Mouse (Mus musculus) neural tube, embryonic 13.5 days (tissue): ENCODE measurements around the gene Pigs. TPM values are rescaled to one million over a fixed set of nuclear protein-coding genes. Genes with fewer than 3 reads are reported as not detected.

Experiments used
- ATAC-seq: fragments of 200-750 bp; cut with Nextera tagmentation; 2 replicates; pipeline ENCODE4 v1.8.0; 2017; ENCODE audit warnings: low read depth, mild to moderate bottlenecking, moderate TSS enrichment, moderate library complexity
- H3K27ac ChIP-seq: fragments of 300-500 bp; sonication (generic); replicated peaks from 2 replicates; pipeline ENCODE4 v1.5.1; 2015; ENCODE audit warnings: moderate library complexity, mild to moderate bottlenecking, inconsistent platforms
- H3K27me3 ChIP-seq: fragments of 300-500 bp; sonication (generic); 2 replicates; pipeline ENCODE4 v1.6.1; 2015; ENCODE audit warnings: mild to moderate bottlenecking, inconsistent platforms
- H3K36me3 ChIP-seq: fragments of 300-500 bp; sonication (generic); 2 replicates; pipeline ENCODE4 v1.6.1; 2015; ENCODE audit warnings: mild to moderate bottlenecking, inconsistent platforms
- H3K4me1 ChIP-seq: fragments of 300-500 bp; sonication (generic); replicated peaks from 2 replicates; pipeline ENCODE4 v1.6.1; 2015; ENCODE audit warnings: inconsistent platforms
- H3K4me2 ChIP-seq: fragments of 300-500 bp; sonication (generic); 2 replicates; pipeline ENCODE4 v1.6.1; 2015; ENCODE audit warnings: inconsistent platforms, mild to moderate bottlenecking, moderate library complexity
- H3K4me3 ChIP-seq: fragments of 300-500 bp; sonication (generic); 2 replicates; pipeline ENCODE4 v1.5.1; 2015; ENCODE audit warnings: mild to moderate bottlenecking, inconsistent platforms
- H3K9ac ChIP-seq: fragments of 300-500 bp; sonication (generic); 2 replicates; pipeline ENCODE4 v1.6.1; 2015; ENCODE audit warnings: moderate library complexity, mild to moderate bottlenecking, inconsistent platforms
- H3K9me3 ChIP-seq: fragments of 300-500 bp; sonication (generic); 2 replicates; pipeline ENCODE4 v1.6.1; 2016; ENCODE audit warnings: inconsistent platforms
- WGBS: fragments of 180-500 bp; shearing (Covaris S2); methylation state at CpG from one replicate; pipeline ENCODE4 v1.1.7; 2015; 5-methylcytosine and 5-hydroxymethylcytosine counted together
- polyA plus RNA-seq: library from polyadenylated mRNA; unstranded; fragments of >200 nt; fragmentation: Nextera tagmentation; extraction: Ambion mirVana; gene quantifications from 2 replicates; pipeline ENCODE4 v1.2.1, GENCODE M21; 2015

Gene Pigs
- polyA plus RNA-seq, 1 experiment from 2014 or later = 79.7 TPM

DNA sequence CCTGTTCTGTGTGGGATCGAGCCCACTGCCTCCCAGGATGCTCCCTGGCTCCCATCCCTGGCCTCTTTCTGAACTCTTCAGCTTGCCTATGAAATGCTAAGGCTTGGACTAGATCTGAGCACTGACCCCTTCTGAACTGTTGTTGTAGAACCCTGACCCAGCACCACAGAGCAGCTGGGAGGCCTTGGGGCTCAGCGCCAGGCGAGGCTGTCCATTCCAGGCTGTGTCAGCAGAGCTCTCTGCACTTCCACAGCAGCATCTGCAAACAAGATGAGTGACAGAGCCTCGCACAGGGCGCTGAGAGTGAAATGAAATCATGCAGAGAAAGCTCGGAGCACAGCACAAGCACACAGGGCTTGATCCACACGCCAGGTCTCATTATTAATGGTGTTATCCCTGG is 44.4 kb downstream of the Pigs start:
- Histone ChIP-seq H3K4me2 (no peak overlapping the region), H3K4me1 (0 out of 2 replicates have a peak, but pooled peaks cover 5% of the 10 kb centered on the region), H3K27ac (no peak overlapping the region), H3K9me3 (no peaks in the 10 kb centered on the region), H3K36me3 (no peaks in the 10 kb centered on the region), H3K27me3 (no peaks in the 10 kb centered on the region), H3K9ac (no peak overlapping the region), H3K4me3 (no peak overlapping the region)
- 51% methylated on average over 7 of the region's 7 CpGs for WGBS
- no peak for ATAC-seq

- WGBS = 77% methylated on average over 8 of the region's 8 CpGs
- no peaks in the 10 kb centered on the region for H3K9me3 ChIP-seq
- no peak overlapping the region for H3K9ac ChIP-seq
- no peaks in the 10 kb centered on the region for H3K27me3 ChIP-seq
- ATAC-seq = no peak
- H3K4me1 ChIP-seq = 0 out of 2 replicates have a peak, but pooled peaks cover 5% of the 10 kb centered on the region
- no peak overlapping the region for H3K27ac ChIP-seq
- H3K4me2 ChIP-seq = no peak overlapping the region
- no peak overlapping the region for H3K4me3 ChIP-seq
- no peaks in the 10 kb centered on the region for H3K36me3 ChIP-seq
These were observed 45.9 kb downstream of the Pigs start for GRCm38 (mm10) chr11:78374147-78374546.

- H3K4me2 ChIP-seq = no peak overlapping the region
- no peaks in the 10 kb centered on the region for H3K9me3 ChIP-seq
- 0 out of 2 replicates have a peak, but pooled peaks cover 2% of the 10 kb centered on the region for H3K4me1 ChIP-seq
- no peak overlapping the region for H3K9ac ChIP-seq
- WGBS = 16% methylated on average over 8 of the region's 12 CpGs
- 0 out of 2 replicates have a peak, but pooled peaks cover 3% of the 10 kb centered on the region for H3K27me3 ChIP-seq
- no peak overlapping the region for H3K4me3 ChIP-seq
- no peaks in the 10 kb centered on the region for H3K36me3 ChIP-seq
- no peak overlapping the region for H3K27ac ChIP-seq
- no peak for ATAC-seq
These were observed 49.4 kb downstream of the Pigs start for GRCm38 (mm10) chr11:78377549-78378159.

DNA sequence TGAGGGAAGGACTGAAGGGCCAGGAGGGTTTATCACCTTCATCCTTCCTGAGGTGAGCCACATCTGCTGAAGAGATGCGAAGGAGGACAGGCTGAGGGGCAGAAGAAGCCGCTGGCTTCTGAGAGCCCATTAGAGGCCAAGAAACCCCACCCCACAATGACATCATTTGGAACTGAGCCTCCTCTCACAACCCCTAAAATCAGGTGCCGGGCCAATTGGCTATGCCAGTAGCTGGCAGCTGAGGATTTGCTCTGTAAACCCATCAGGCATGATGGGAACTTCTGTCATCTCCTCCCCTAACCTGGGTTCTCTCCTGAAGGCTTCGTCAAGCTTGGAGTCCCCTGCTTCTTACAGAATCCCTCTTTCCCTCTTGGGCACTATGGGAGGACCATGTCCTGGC is 52.1 kb downstream of the Pigs start:
- Histone ChIP-seq H3K9me3 (no peaks in the 10 kb centered on the region), H3K36me3 (no peaks in the 10 kb centered on the region), H3K4me3 (no peak overlapping the region), H3K27me3 (0 out of 2 replicates have a peak, but pooled peaks cover 3% of the 10 kb centered on the region), H3K9ac (no peak overlapping the region), H3K4me2 (no peak overlapping the region), H3K4me1 (no peaks in the 10 kb centered on the region), H3K27ac (no peak overlapping the region)
- 76% methylated on average over 4 of the region's 4 CpGs for WGBS
- ATAC-seq = no peak

DNA sequence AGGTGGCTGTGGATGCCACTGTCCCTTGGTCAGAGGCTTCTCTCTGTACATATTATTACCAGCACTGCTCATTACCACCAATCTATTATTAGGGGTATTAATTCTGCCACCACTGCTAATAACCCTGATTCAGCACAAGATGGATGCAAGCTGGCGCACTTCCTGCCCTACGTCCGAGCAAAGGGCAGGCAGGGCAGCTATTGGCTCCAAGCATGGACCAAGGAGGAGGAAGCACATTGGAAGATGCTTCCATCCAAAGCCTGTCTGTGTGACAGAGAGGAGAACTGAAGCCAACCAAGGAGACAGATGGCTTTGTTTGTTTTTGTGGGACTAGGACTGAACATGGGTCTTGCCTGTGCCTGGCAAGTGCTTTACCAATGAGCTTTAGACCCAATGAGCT is 52.8 kb downstream of the Pigs start:
- ATAC-seq = no peak
- no peak overlapping the region for H3K4me2 ChIP-seq
- 87% methylated on average over 3 of the region's 3 CpGs for WGBS
- H3K4me3 ChIP-seq = no peak overlapping the region
- H3K4me1 ChIP-seq = no peaks in the 10 kb centered on the region
- H3K27ac ChIP-seq = no peak overlapping the region
- 0 out of 2 replicates have a peak, but pooled peaks cover 3% of the 10 kb centered on the region for H3K27me3 ChIP-seq
- H3K9me3 ChIP-seq = no peaks in the 10 kb centered on the region
- H3K36me3 ChIP-seq = no peaks in the 10 kb centered on the region
- no peak overlapping the region for H3K9ac ChIP-seq

DNA sequence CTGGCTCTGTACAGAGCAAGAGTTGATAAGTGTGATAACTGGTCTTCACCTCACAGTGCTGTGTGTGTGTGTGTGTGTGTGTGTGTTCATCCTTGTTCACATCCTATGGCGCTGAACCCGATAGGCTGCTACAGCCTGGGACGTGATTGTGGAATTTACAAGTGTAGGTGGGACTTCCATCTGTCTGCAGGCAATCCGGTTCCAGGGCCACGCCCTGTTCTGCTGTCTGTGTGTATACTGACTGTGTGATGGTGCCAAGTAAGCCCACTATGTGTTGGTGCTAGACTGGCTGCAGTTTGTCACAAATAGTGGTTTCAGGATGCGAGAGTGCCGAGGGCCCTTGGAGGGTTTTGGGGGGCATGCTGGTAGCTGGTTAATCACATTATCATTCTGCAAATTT is 54.1 kb downstream of the Pigs start:
- ATAC-seq = no peak
- WGBS = 80% methylated on average over 7 of the region's 7 CpGs
- no peaks in the 10 kb centered on the region for H3K4me1 ChIP-seq
- no peak overlapping the region for H3K27ac ChIP-seq
- H3K36me3 ChIP-seq = no peaks in the 10 kb centered on the region
- no peak overlapping the region for H3K4me3 ChIP-seq
- 0 out of 2 replicates have a peak, but pooled peaks cover 3% of the 10 kb centered on the region for H3K27me3 ChIP-seq
- H3K9ac ChIP-seq = no peak overlapping the region
- H3K4me2 ChIP-seq = no peak overlapping the region
- H3K9me3 ChIP-seq = no peaks in the 10 kb centered on the region

GRCm38 (mm10) chr11:78382701-78383100 is 54.5 kb downstream of the Pigs start:
- ATAC-seq = no peak
- H3K27me3 ChIP-seq = 0 out of 2 replicates have a peak, but pooled peaks cover 3% of the 10 kb centered on the region
- H3K9ac ChIP-seq = no peak overlapping the region
- H3K36me3 ChIP-seq = no peaks in the 10 kb centered on the region
- H3K27ac ChIP-seq = no peak overlapping the region
- no peaks in the 10 kb centered on the region for H3K4me1 ChIP-seq
- H3K4me2 ChIP-seq = no peak overlapping the region
- no peaks in the 10 kb centered on the region for H3K9me3 ChIP-seq
- 33% methylated on average over 5 of the region's 5 CpGs for WGBS
- H3K4me3 ChIP-seq = no peak overlapping the region

DNA sequence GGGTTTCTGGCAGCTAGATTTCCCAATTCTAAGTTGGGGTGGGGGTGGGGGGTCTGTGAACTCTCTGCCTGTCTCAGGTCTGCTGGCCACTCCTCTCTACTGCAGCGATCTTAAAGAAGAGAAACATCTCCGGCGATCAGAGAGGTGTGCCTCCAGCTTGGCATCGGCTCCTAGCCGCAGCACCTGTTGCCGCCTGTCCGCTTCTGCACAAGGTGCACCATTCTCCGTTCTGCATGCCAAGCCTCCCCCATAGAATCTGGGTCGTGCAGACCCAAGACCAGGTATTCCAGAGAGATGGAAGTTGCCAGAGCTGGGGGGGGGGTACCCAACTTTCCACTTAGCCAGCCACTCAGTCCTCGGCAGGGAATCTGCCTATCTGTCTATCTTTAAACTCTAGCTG is 57.6 kb downstream of the Pigs start:
- Histone ChIP-seq H3K36me3 (no peaks in the 10 kb centered on the region), H3K9ac (no peak overlapping the region), H3K4me1 (no peaks in the 10 kb centered on the region), H3K27ac (no peak overlapping the region), H3K9me3 (no peaks in the 10 kb centered on the region), H3K4me2 (no peak overlapping the region), H3K27me3 (no peaks in the 10 kb centered on the region), H3K4me3 (no peak overlapping the region)
- ATAC-seq = no peak
- WGBS = 89% methylated on average over 10 of the region's 10 CpGs

DNA sequence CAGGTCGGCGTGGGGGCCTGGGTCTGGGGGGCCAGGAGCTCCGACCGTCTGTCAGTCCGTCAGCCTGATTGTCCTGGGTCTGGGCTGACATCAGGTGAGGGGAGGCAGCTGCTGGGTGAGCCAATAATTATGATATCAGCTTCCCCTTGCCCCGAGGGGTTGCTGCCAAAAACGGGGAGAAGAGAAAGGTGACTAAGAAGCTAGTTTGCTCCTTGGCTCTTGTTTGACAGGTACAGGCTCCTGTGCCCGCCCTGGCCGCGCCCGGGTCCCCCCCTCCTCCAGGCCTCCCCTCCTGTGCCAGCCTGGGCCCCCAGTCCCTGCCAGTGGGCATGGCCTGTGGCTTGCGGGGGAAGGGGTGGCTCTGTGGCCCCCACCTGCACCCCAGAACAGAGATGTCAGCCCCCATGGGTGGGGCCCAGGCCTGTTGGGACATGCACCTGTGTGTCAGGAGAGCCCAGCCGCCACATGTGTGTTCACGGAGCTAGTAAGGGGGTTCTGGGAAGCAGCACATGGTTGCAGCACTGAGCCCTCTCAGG is 58.4 kb downstream of the Pigs start, which contains the start of gene Foxn1:
Gene Foxn1, minus strand, starts transcription at position 51 of the 536 bp plus-strand sequence.
- Histone ChIP-seq H3K4me2 (no peak within 1 kb of the TSS), H3K27ac (no peak within 1 kb of the TSS), H3K36me3 (no peaks in the 10 kb centered on the region), H3K27me3 (no peaks in the 10 kb centered on the region), H3K9me3 (no peaks in the 10 kb centered on the region), H3K4me3 (no peak within 1 kb of the TSS), H3K9ac (no peak within 1 kb of the TSS), H3K4me1 (no peaks in the 10 kb centered on the region)
- 83% methylated on average over 14 of the region's 14 CpGs for WGBS
- no peak for ATAC-seq

Other genes with a start within 250 kb of the Pigs start
- 29.8 and 31.3 TPM in 2 replicates for gene Eral1, start 248.0 kb upstream of the Pigs start, polyA plus RNA-seq
- gene Fam222b, start 233.8 kb upstream of the Pigs start, polyA plus RNA-seq = 27.3 and 28.8 TPM in 2 replicates
- gene Traf4, start 162.8 kb upstream of the Pigs start, polyA plus RNA-seq = 128 and 131 TPM in 2 replicates
- gene Nek8, start 151.7 kb upstream of the Pigs start, polyA plus RNA-seq = 8.2 and 8.3 TPM in 2 replicates
- gene Tlcd1, start 151.7 kb upstream of the Pigs start, polyA plus RNA-seq = 10.2 and 11.1 TPM in 2 replicates
- gene Rpl23a, start 144.8 kb upstream of the Pigs start, polyA plus RNA-seq = 930 and 991 TPM in 2 replicates
- gene Rab34, start 140.0 kb upstream of the Pigs start, polyA plus RNA-seq = 58.8 and 60.3 TPM in 2 replicates
- gene Proca1, start 135.0 kb upstream of the Pigs start, polyA plus RNA-seq = 1.7 and 2.3 TPM in 2 replicates
- gene Sdf2, start 82.7 kb upstream of the Pigs start, polyA plus RNA-seq = 89.9 and 90.1 TPM in 2 replicates
- 28.2 and 29.5 TPM in 2 replicates for gene Supt6, start 82.4 kb upstream of the Pigs start, polyA plus RNA-seq
- 57.9 and 64.2 TPM in 2 replicates for gene 2610507B11Rik, start 66.7 kb upstream of the Pigs start, polyA plus RNA-seq
- 0.19 and 0.25 TPM in 2 replicates for gene BC030499, start 37.6 kb upstream of the Pigs start, polyA plus RNA-seq
- 7.0 and 8.2 TPM in 2 replicates for gene Spag5, start 26.9 kb upstream of the Pigs start, polyA plus RNA-seq
- gene Aldoc, start 5.4 kb upstream of the Pigs start, polyA plus RNA-seq = 143 and 149 TPM in 2 replicates
- gene Unc119, start 15.1 kb downstream of the Pigs start, polyA plus RNA-seq = 80.0 and 81.9 TPM in 2 replicates
- not detected in 2 replicates for gene Foxn1, start 58.1 kb downstream of the Pigs start, polyA plus RNA-seq
- not detected in 2 replicates for gene Slc13a2, start 93.8 kb downstream of the Pigs start, polyA plus RNA-seq
- gene Slc46a1, start 137.3 kb downstream of the Pigs start, polyA plus RNA-seq = 16.5 and 16.9 TPM in 2 replicates
- 41.1 and 43.0 TPM in 2 replicates for gene Sarm1, start 169.3 kb downstream of the Pigs start, polyA plus RNA-seq
- 181 and 197 TPM in 2 replicates for gene Vtn, start 170.7 kb downstream of the Pigs start, polyA plus RNA-seq
- 0.15 TPM in 1 of 2 replicates, not detected in the other for gene Sebox, start 175.0 kb downstream of the Pigs start, polyA plus RNA-seq
- gene Tmem199, start 183.8 kb downstream of the Pigs start, polyA plus RNA-seq = 92.7 and 101 TPM in 2 replicates
- gene Poldip2, start 183.8 kb downstream of the Pigs start, polyA plus RNA-seq = 178 and 191 TPM in 2 replicates
- 50.7 and 54.2 TPM in 2 replicates for gene Tnfaip1, start 207.9 kb downstream of the Pigs start, polyA plus RNA-seq
- 120 and 122 TPM in 2 replicates for gene Ift20, start 207.9 kb downstream of the Pigs start, polyA plus RNA-seq
- 29.1 and 31.5 TPM in 2 replicates for gene Tmem97, start 222.4 kb downstream of the Pigs start, polyA plus RNA-seq